Mouse (Mus musculus): ENCODE data around the gene Ggt1. TPM values are rescaled to one million over a fixed set of nuclear protein-coding genes. Genes with fewer than 3 reads are reported as not detected.
A peak's percentile ranks its signal among the peaks of the same experiment; 100 is the strongest.

Gene Ggt1
- polyA plus RNA-seq, 1 experiment from 2014 or later: 0.34 TPM

- Histone ChIP-seq H3K27me3 (replicated peaks) (no peaks in the 10 kb centered on the region), H3K27ac (ENCODE audit: poor library complexity, severe bottlenecking) (no peak overlapping the region), H3K9me3 (replicated peaks) (no peaks in the 10 kb centered on the region), H3K4me3 (no peak overlapping the region), H3K36me3 (no peaks in the 10 kb centered on the region), H3K4me1 (replicated peaks) (peaks cover 13% of the 10 kb centered on the region), H3K4me2 (no peak overlapping the region), H3K9ac (no peak overlapping the region)
- ATAC-seq (ENCODE audit: insufficient number of reproducible peaks, low FRiP score): no peak
- WGBS: 36% methylated on average over 12 of the region's 12 CpGs
Measured at GRCm38 (mm10) chr10:75551175-75551574, 10.2 kb upstream of the Ggt1 start.

GRCm38 (mm10) chr10:75552106-75552505 is 9.3 kb upstream of the Ggt1 start:
- H3K36me3 ChIP-seq: no peaks in the 10 kb centered on the region
- ATAC-seq (ENCODE audit: insufficient number of reproducible peaks, low FRiP score): no peak
- H3K4me2 ChIP-seq: no peak overlapping the region
- H3K9ac ChIP-seq: no peak overlapping the region
- no peaks in the 10 kb centered on the region for H3K9me3 ChIP-seq (replicated peaks)
- no peak overlapping the region for H3K27ac ChIP-seq (ENCODE audit: poor library complexity, severe bottlenecking)
- 60% methylated on average over 2 of the region's 2 CpGs for WGBS
- no peak overlapping the region for H3K4me3 ChIP-seq
- H3K27me3 ChIP-seq (replicated peaks): no peaks in the 10 kb centered on the region
- H3K4me1 ChIP-seq (replicated peaks): peaks cover 22% of the 10 kb centered on the region

GRCm38 (mm10) chr10:75552701-75553450 is 8.5 kb upstream of the Ggt1 start:
- no peak overlapping the region for H3K9ac ChIP-seq
- H3K4me3 ChIP-seq: no peak overlapping the region
- peaks cover 20% of the 10 kb centered on the region for H3K4me1 ChIP-seq (replicated peaks)
- H3K27me3 ChIP-seq (replicated peaks): peaks cover 7% of the 10 kb centered on the region
- H3K27ac ChIP-seq (ENCODE audit: poor library complexity, severe bottlenecking): no peak overlapping the region
- H3K9me3 ChIP-seq (replicated peaks): no peaks in the 10 kb centered on the region
- H3K4me2 ChIP-seq: no peak overlapping the region
- no peaks in the 10 kb centered on the region for H3K36me3 ChIP-seq
- WGBS: 70% methylated on average over 13 of the region's 13 CpGs
- ATAC-seq (ENCODE audit: insufficient number of reproducible peaks, low FRiP score): no peak

GRCm38 (mm10) chr10:75554090-75554489 is 7.3 kb upstream of the Ggt1 start:
- Histone ChIP-seq H3K4me1 (replicated peaks) (peaks cover 23% of the 10 kb centered on the region), H3K4me2 (no peak overlapping the region), H3K9me3 (replicated peaks) (no peaks in the 10 kb centered on the region), H3K27me3 (replicated peaks) (peaks cover 16% of the 10 kb centered on the region), H3K4me3 (no peak overlapping the region), H3K36me3 (no peaks in the 10 kb centered on the region), H3K27ac (ENCODE audit: poor library complexity, severe bottlenecking) (no peak overlapping the region), H3K9ac (no peak overlapping the region)
- ATAC-seq (ENCODE audit: insufficient number of reproducible peaks, low FRiP score): no peak
- WGBS: 84% methylated on average over 8 of the region's 8 CpGs

- Histone ChIP-seq H3K4me1 (replicated peaks) (peaks cover 36% of the 10 kb centered on the region), H3K36me3 (no peaks in the 10 kb centered on the region), H3K4me2 (peak overlapping the region; percentile 16; the same call in 1 of the 2 replicates), H3K4me3 (no peak overlapping the region), H3K27ac (ENCODE audit: poor library complexity, severe bottlenecking) (no peak overlapping the region), H3K9me3 (replicated peaks) (no peaks in the 10 kb centered on the region), H3K9ac (no peak overlapping the region), H3K27me3 (replicated peaks) (peaks cover 31% of the 10 kb centered on the region)
- 62% methylated on average over 6 of the region's 6 CpGs for WGBS
- ATAC-seq (ENCODE audit: insufficient number of reproducible peaks, low FRiP score): no peak
Measured at GRCm38 (mm10) chr10:75555557-75555956, 5.8 kb upstream of the Ggt1 start.

- Histone ChIP-seq H3K4me1 (replicated peaks) (peaks cover 36% of the 10 kb centered on the region), H3K9me3 (replicated peaks) (no peaks in the 10 kb centered on the region), H3K9ac (no peak overlapping the region), H3K36me3 (no peaks in the 10 kb centered on the region), H3K4me2 (peak overlapping the region; percentile 16), H3K27ac (ENCODE audit: poor library complexity, severe bottlenecking) (0 out of 2 replicates have a peak overlapping the region, but pooled peaks have one; percentile 31), H3K27me3 (replicated peaks) (peaks cover 35% of the 10 kb centered on the region), H3K4me3 (no peak overlapping the region)
- 36% methylated on average over 9 of the region's 9 CpGs for WGBS
- ATAC-seq (ENCODE audit: insufficient number of reproducible peaks, low FRiP score): no peak
Measured at GRCm38 (mm10) chr10:75556026-75556425, 5.4 kb upstream of the Ggt1 start.

- Histone ChIP-seq H3K9me3 (replicated peaks) (no peaks in the 10 kb centered on the region), H3K9ac (no peak overlapping the region; the same call in 1 of the 2 replicates), H3K36me3 (no peaks in the 10 kb centered on the region), H3K4me2 (peak overlapping the region; percentile 98), H3K27me3 (replicated peaks) (peaks cover 60% of the 10 kb centered on the region), H3K4me3 (no peak overlapping the region), H3K27ac (ENCODE audit: poor library complexity, severe bottlenecking) (no peak overlapping the region), H3K4me1 (replicated peaks) (peaks cover 36% of the 10 kb centered on the region)
- WGBS: 26% methylated on average over 3 of the region's 3 CpGs
- ATAC-seq (ENCODE audit: insufficient number of reproducible peaks, low FRiP score): no peak
Measured at GRCm38 (mm10) chr10:75558515-75558914, 2.9 kb upstream of the Ggt1 start.

GRCm38 (mm10) chr10:75559041-75559675 is 2.2 kb upstream of the Ggt1 start:
- Histone ChIP-seq H3K27me3 (replicated peaks) (peaks cover 66% of the 10 kb centered on the region), H3K27ac (ENCODE audit: poor library complexity, severe bottlenecking) (no peak overlapping the region), H3K4me1 (replicated peaks) (peaks cover 36% of the 10 kb centered on the region), H3K4me2 (peak overlapping the region; percentile 98), H3K4me3 (peak overlapping the region; percentile 64), H3K36me3 (no peaks in the 10 kb centered on the region), H3K9me3 (replicated peaks) (no peaks in the 10 kb centered on the region), H3K9ac (peak overlapping the region; percentile 73; the same call in 1 of the 2 replicates)
- WGBS: 4% methylated on average over 14 of the region's 14 CpGs
- ATAC-seq (ENCODE audit: insufficient number of reproducible peaks, low FRiP score): no peak

GRCm38 (mm10) chr10:75559676-75560548 is 1.5 kb upstream of the Ggt1 start, which contains the start of gene Lrrc75b:
Lrrc75b (minus strand) TSS chr10:75560330.
- peaks cover 74% of the 10 kb centered on the region for H3K27me3 ChIP-seq (replicated peaks)
- WGBS: under 1% methylated on average over 74 of the region's 75 CpGs

GRCm38 (mm10) chr10:75560549-75560899 is 880 bp upstream of the Ggt1 start:
- Histone ChIP-seq H3K9me3 (replicated peaks) (no peaks in the 10 kb centered on the region), H3K4me1 (replicated peaks) (peaks cover 36% of the 10 kb centered on the region), H3K27ac (ENCODE audit: poor library complexity, severe bottlenecking) (no peak overlapping the region), H3K36me3 (no peaks in the 10 kb centered on the region), H3K9ac (no peak overlapping the region), H3K4me2 (peak overlapping the region; percentile 98), H3K27me3 (replicated peaks) (peaks cover 77% of the 10 kb centered on the region), H3K4me3 (peak overlapping the region; percentile 64)
- ATAC-seq (ENCODE audit: insufficient number of reproducible peaks, low FRiP score): no peak
- 13% methylated on average over 6 of the region's 6 CpGs for WGBS

More at GRCm38 (mm10) chr10:75559676-75560548, 1.5 kb upstream of the Ggt1 start, which contains the start of gene Lrrc75b:
- peak within 1 kb of the TSS; percentile 73 for H3K9ac ChIP-seq
- no peak within 1 kb of the TSS for H3K27ac ChIP-seq (ENCODE audit: poor library complexity, severe bottlenecking)
- peak within 1 kb of the TSS; percentile 98 for H3K4me2 ChIP-seq
- no peaks in the 10 kb centered on the region for H3K36me3 ChIP-seq
- peaks cover 36% of the 10 kb centered on the region for H3K4me1 ChIP-seq (replicated peaks)
- peak within 1 kb of the TSS; percentile 64 for H3K4me3 ChIP-seq
- no peak for ATAC-seq (ENCODE audit: insufficient number of reproducible peaks, low FRiP score)
- H3K9me3 ChIP-seq (replicated peaks): no peaks in the 10 kb centered on the region

- peaks cover 73% of the 10 kb centered on the region for H3K27me3 ChIP-seq (replicated peaks)
- 79% methylated on average over 8 of the region's 8 CpGs for WGBS
- ATAC-seq (ENCODE audit: insufficient number of reproducible peaks, low FRiP score): no peak
Measured at GRCm38 (mm10) chr10:75562596-75562995, 1.2 kb downstream of the Ggt1 start.

More at GRCm38 (mm10) chr10:75562596-75562995, 1.2 kb downstream of the Ggt1 start:
- H3K27ac ChIP-seq (ENCODE audit: poor library complexity, severe bottlenecking): no peak overlapping the region
- H3K4me1 ChIP-seq (replicated peaks): peaks cover 21% of the 10 kb centered on the region
- H3K36me3 ChIP-seq: no peaks in the 10 kb centered on the region
- H3K9me3 ChIP-seq (replicated peaks): no peaks in the 10 kb centered on the region
- H3K4me2 ChIP-seq: no peak overlapping the region
- H3K4me3 ChIP-seq: no peak overlapping the region
- H3K9ac ChIP-seq: no peak overlapping the region

Measured in heart, embryonic 12.5 days (tissue).